Mouse (Mus musculus) spleen, adult 2 months (tissue): ENCODE measurements around the gene Fzr1.

Experiments used
- CTCF ChIP-seq: fragments of 200-500 bp; IDR thresholded peaks from 2 replicates; pipeline ENCODE4 v1.5.1; 2011; ENCODE audit warnings: mild to moderate bottlenecking, inconsistent platforms; ENCODE audit not compliant: insufficient read depth, insufficient read length, insufficient replicate concordance; ENCODE audit errors: extremely low read depth
- POLR2A ChIP-seq: fragments of 200-500 bp; IDR thresholded peaks from 2 replicates; pipeline ENCODE4 v1.6.1; 2011; ENCODE audit warnings: low read depth, low read length, inconsistent platforms

DNA sequence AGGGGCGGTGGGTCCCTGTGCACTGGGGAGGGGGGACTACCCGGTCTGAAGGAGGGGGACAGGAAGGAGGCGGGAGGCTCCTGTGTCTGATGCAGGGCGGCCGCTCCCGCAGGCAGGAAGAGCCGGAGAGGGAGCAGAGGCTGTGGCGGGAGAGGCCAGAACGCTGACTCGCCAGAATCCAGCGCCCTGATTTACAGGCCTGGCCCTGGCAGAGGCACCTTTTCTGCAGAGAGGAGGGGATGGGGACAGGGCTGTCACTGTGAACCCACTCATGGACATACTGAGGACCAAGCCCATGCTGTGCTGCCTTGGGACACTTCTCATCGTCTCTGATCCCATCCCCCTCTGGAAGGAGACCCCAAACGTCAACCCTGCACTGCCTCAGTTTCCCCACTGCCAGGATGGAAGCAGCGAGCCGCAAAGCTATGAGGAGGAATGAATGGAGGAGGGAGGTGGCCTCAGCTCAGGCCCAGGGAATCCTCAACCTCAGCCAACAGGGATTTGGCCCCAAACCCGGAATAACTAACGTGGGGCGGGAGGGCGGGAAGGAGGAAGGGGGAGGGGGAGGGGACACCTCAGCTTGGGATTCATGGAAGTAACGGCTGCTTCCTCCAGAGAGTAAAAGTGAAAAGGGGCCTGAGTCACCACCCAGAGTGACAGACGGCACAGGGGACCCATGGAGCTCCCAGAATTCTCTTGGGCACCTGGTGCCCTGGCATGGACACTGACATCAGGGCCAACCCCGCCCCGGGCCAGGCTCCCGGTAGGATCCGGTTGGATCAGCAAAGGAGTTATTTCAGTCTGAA, 46.1 kb upstream of the Fzr1 start:
- TF ChIP-seq POLR2A (no peak), CTCF (no peak)
